Mouse (Mus musculus) CH12.LX (cell line): ENCODE results near the gene Clec5a. TPM values are rescaled to one million over a fixed set of nuclear protein-coding genes. Genes with fewer than 3 reads are reported as not detected.

Experiments
- DNase-seq: peaks from one replicate; pipeline ENCODE4 v3.0.0-alpha.2; 2013; ENCODE audit errors: extremely low read depth
- H3K27ac ChIP-seq: 2 replicates; pipeline ENCODE4 v1.5.1; 2012; ENCODE audit warnings: low read depth, mild to moderate bottlenecking, control low read depth, moderate library complexity; ENCODE audit not compliant: insufficient read depth
- H3K27me3 ChIP-seq: replicated peaks from 2 replicates; pipeline ENCODE3; 2012; ENCODE audit warnings: inconsistent platforms
- H3K36me3 ChIP-seq, 2 experiments: replicated peaks in 1 of 2; 2 replicates each; pipeline versions ENCODE3 to v1.6.1; 2012; ENCODE audit warnings: inconsistent platforms in 1 of 2, low read length in 1 of 2, mild to moderate bottlenecking in 1 of 2, mixed read lengths in 1 of 2, moderate library complexity in 1 of 2; ENCODE audit not compliant: control insufficient read depth in 1 of 2, insufficient read depth in 1 of 2
- H3K4me1 ChIP-seq, 2 experiments: 2 replicates each; pipeline ENCODE4 v1.6.1; 2012; ENCODE audit warnings: inconsistent platforms in 1 of 2, moderate library complexity in 1 of 2; ENCODE audit not compliant: insufficient read depth in 2 of 2, control insufficient read depth in 1 of 2
- H3K4me2 ChIP-seq: 2 replicates; pipeline ENCODE4 v1.6.1; 2012; ENCODE audit warnings: low read depth, mild to moderate bottlenecking, control low read depth; ENCODE audit not compliant: poor library complexity, insufficient read depth, severe bottlenecking
- H3K4me3 ChIP-seq, 3 experiments: fragments of 150-350 bp in 1 of 3; sonication (generic) in 1 of 3; replicated peaks in 1 of 3; 2 replicates each; pipeline versions ENCODE3 to v1.5.1; 2011 to 2012; ENCODE audit warnings: low read depth in 2 of 3, low read length in 2 of 3, mild to moderate bottlenecking in 2 of 3, moderate library complexity in 2 of 3, control low read depth in 1 of 3, improper control_type of control experiment in 1 of 3, inconsistent platforms in 1 of 3, mixed read lengths in 1 of 3; ENCODE audit not compliant: poor library complexity in 1 of 3
- H3K79me2 ChIP-seq: replicated peaks from 2 replicates; pipeline ENCODE4 v1.6.1; 2012; ENCODE audit warnings: mild to moderate bottlenecking, moderate library complexity; ENCODE audit not compliant: control insufficient read depth, poor library complexity, insufficient read depth, severe bottlenecking; ENCODE audit errors: extremely low read depth
- H3K9ac ChIP-seq: 2 replicates; pipeline ENCODE4 v1.6.1; 2012; ENCODE audit warnings: low read depth, mild to moderate bottlenecking, control low read depth, moderate library complexity; ENCODE audit not compliant: insufficient read depth
- H3K9me3 ChIP-seq: replicated peaks from 2 replicates; pipeline ENCODE3; 2012; ENCODE audit warnings: low read length, inconsistent platforms, mixed read lengths
- BHLHE40 ChIP-seq: IDR thresholded peaks from 2 replicates; pipeline ENCODE4 v1.6.1; 2011; ENCODE audit warnings: mild to moderate bottlenecking, low read depth, low read length, improper control_type of control experiment
- CHD1 ChIP-seq: IDR thresholded peaks from 2 replicates; pipeline ENCODE4 v1.6.1; 2012; ENCODE audit warnings: low read depth, low read length, improper control_type of control experiment, inconsistent platforms
- CTCF ChIP-seq, 2 experiments: IDR thresholded peaks in 1 of 2; conservative IDR thresholded peaks in 1 of 2; 2 replicates each; pipeline ENCODE4 v1.5.1; 2011 to 2012; ENCODE audit warnings: low read depth in 2 of 2, low read length in 2 of 2, improper control_type of control experiment in 1 of 2, inconsistent platforms in 1 of 2, mild to moderate bottlenecking in 1 of 2, moderate library complexity in 1 of 2
- ETS1 ChIP-seq: conservative IDR thresholded peaks from 2 replicates; pipeline ENCODE4 v1.6.1; 2012; ENCODE audit warnings: low read depth, mild to moderate bottlenecking, inconsistent platforms, low read length, improper control_type of control experiment, moderate library complexity
- GABPA ChIP-seq: IDR thresholded peaks from 2 replicates; pipeline ENCODE4 v1.6.1; 2012; ENCODE audit warnings: low read depth, low read length, improper control_type of control experiment, inconsistent platforms; ENCODE audit not compliant: insufficient replicate concordance
- HCFC1 ChIP-seq: IDR thresholded peaks from 2 replicates; pipeline ENCODE4 v1.6.1; 2012; ENCODE audit warnings: low read depth, mild to moderate bottlenecking, inconsistent platforms, low read length, improper control_type of control experiment
- IRF4 ChIP-seq: IDR thresholded peaks from 2 replicates; pipeline ENCODE4 v1.6.1; 2014; ENCODE audit warnings: low read depth, mild to moderate bottlenecking, inconsistent platforms, low read length, improper control_type of control experiment
- JUN ChIP-seq: IDR thresholded peaks from 2 replicates; pipeline ENCODE4 v1.6.1; 2011; ENCODE audit warnings: low read depth, mild to moderate bottlenecking, low read length, improper control_type of control experiment, moderate library complexity; ENCODE audit not compliant: insufficient read depth
- JUND ChIP-seq: conservative IDR thresholded peaks from 2 replicates; pipeline ENCODE4 v1.6.1; 2011; ENCODE audit warnings: low read depth, low read length, improper control_type of control experiment
- MAFK ChIP-seq: IDR thresholded peaks from 2 replicates; pipeline ENCODE4 v1.6.1; 2011; ENCODE audit warnings: low read length, improper control_type of control experiment; ENCODE audit not compliant: insufficient replicate concordance
- MAX ChIP-seq: IDR thresholded peaks from 2 replicates; pipeline ENCODE4 v1.6.1; 2011; ENCODE audit warnings: low read length, improper control_type of control experiment
- MAZ ChIP-seq: IDR thresholded peaks from 2 replicates; pipeline ENCODE4 v1.6.1; 2012; ENCODE audit warnings: low read depth, mild to moderate bottlenecking, inconsistent platforms, low read length, improper control_type of control experiment, moderate library complexity
- NRF1 ChIP-seq: IDR thresholded peaks from 2 replicates; pipeline ENCODE4 v1.6.1; 2014; ENCODE audit warnings: low read depth, mild to moderate bottlenecking, inconsistent platforms, low read length, improper control_type of control experiment, moderate library complexity
- PAX5 ChIP-seq: IDR thresholded peaks from 2 replicates; pipeline ENCODE4 v1.6.1; 2012; ENCODE audit warnings: low read length, inconsistent platforms, mixed read lengths
- POLR2A ChIP-seq: IDR thresholded peaks from 2 replicates; pipeline ENCODE4 v1.6.1; 2011; ENCODE audit warnings: low read depth, mild to moderate bottlenecking, improper control_type of control experiment, low read length
- POLR2AphosphoS2 ChIP-seq: IDR thresholded peaks from 2 replicates; pipeline ENCODE4 v1.6.1; 2011; ENCODE audit warnings: low read depth, low read length, improper control_type of control experiment
- RAD21 ChIP-seq: IDR thresholded peaks from 2 replicates; pipeline ENCODE4 v1.6.1; 2011; ENCODE audit warnings: low read depth, mild to moderate bottlenecking, low read length, improper control_type of control experiment, moderate library complexity
- RCOR1 ChIP-seq: conservative IDR thresholded peaks from 2 replicates; pipeline ENCODE4 v1.6.1; 2012; ENCODE audit warnings: low read depth, mild to moderate bottlenecking, inconsistent platforms, low read length, improper control_type of control experiment
- SIN3A ChIP-seq: IDR thresholded peaks from 2 replicates; pipeline ENCODE4 v1.6.1; 2012; ENCODE audit warnings: low read length, improper control_type of control experiment, inconsistent platforms
- TBP ChIP-seq: conservative IDR thresholded peaks from 2 replicates; pipeline ENCODE4 v1.6.1; 2011; ENCODE audit warnings: low read depth, low read length, improper control_type of control experiment
- USF1 ChIP-seq: IDR thresholded peaks from 2 replicates; pipeline ENCODE4 v1.6.1; 2014; ENCODE audit warnings: low read depth, mild to moderate bottlenecking, inconsistent platforms, low read length, improper control_type of control experiment
- USF2 ChIP-seq: conservative IDR thresholded peaks from 2 replicates; pipeline ENCODE4 v1.6.1; 2011; ENCODE audit warnings: low read depth, low read length, improper control_type of control experiment
- ZKSCAN1 ChIP-seq: IDR thresholded peaks from 2 replicates; pipeline ENCODE4 v1.6.1; 2012; ENCODE audit warnings: low read depth, inconsistent platforms, low read length, improper control_type of control experiment, borderline replicate concordance
- dilution Hi-C: fragments of 300-500 bp; cut with MboI; formaldehyde crosslinking; loops from 2 replicates; pipeline ENCODE4 v1.14.3; 2020; ENCODE audit warnings: low sequenced_read_pairs; ENCODE audit not compliant: extremely low pct_unique_long_range_greater_than_20kb, extremely low pct_ligation_motif_present
- in situ Hi-C: fragments of 300-500 bp; cut with MboI; formaldehyde crosslinking; loops from 3 replicates; pipeline ENCODE4 v1.14.3; 2019; ENCODE audit warnings: low sequenced_read_pairs, low pct_ligation_motif_present, low pct_unique_long_range_greater_than_20kb, mixed read lengths
- polyA plus RNA-seq: library from polyadenylated mRNA; unstranded; fragments of >175 nt; gene quantifications from 2 replicates; pipeline ENCODE4 v1.2.1, GENCODE M21; 2012; ENCODE audit warnings: low read depth; ENCODE audit not compliant: insufficient read length
- total RNA-seq, 2 experiments: library from RNA; depleted of rRNA; stranded (reverse); fragments of 300-350 nt in 1 of 2; fragments of >200 nt in 1 of 2; gene quantifications; 2 replicates each; pipeline ENCODE4 v1.2.3; 2012 to 2014

Gene Clec5a
- total RNA-seq (2012; rRNA removed): 0.71 and 1.4 TPM in 2 replicates
- total RNA-seq (2014; rRNA removed): 1.0 and 1.7 TPM in 2 replicates
- 0.97 and 1.1 TPM in 2 replicates for polyA plus RNA-seq

DNA sequence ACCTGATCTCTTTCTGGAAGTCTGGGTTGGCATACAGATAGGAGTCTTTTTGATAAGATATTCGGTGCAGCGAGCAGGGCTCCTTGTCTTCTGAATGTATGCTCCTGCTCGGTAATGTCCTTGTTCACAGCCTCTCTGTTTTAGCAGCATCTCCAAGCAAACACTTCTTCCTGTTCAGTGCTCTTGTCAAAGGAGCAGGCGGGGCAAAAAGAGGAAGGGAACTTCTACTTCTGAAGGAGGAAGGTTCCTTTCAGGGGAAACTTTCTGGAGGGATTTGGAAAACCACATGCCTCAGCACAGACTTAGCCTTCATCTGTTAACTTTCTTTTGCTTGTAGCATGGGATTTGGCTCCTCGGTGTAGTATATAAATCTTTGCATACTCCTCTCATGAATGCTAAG lies at the start of gene Clec5a:
Gene Clec5a, minus strand, starts transcription at position 177 of the 400 bp plus-strand sequence.
- no peak for DNase-seq
- no peak within 1 kb of the TSS for H3K4me2 ChIP-seq
- no peak for TF ChIP-seq ETS1
- no peak for TF ChIP-seq JUN
- no peak for TF ChIP-seq MAZ
- no peak for TF ChIP-seq GABPA
- no peak for TF ChIP-seq PAX5
- TF ChIP-seq JUND: no peak
- no peak for TF ChIP-seq BHLHE40
- TF ChIP-seq MAX: no peak
- no peak for TF ChIP-seq RCOR1
- TF ChIP-seq NRF1: no peak
- TF ChIP-seq TBP: no peak
- no peak for TF ChIP-seq POLR2AphosphoS2
- TF ChIP-seq RAD21: no peak
- no peak for TF ChIP-seq POLR2A
- no peak for TF ChIP-seq IRF4
- dilution Hi-C loops (no loop called here), in situ Hi-C loops (no loop called here)
- no peak within 1 kb of the TSS for H3K27ac ChIP-seq
- no peak within 1 kb of the TSS for H3K9ac ChIP-seq
- H3K4me3 ChIP-seq: no peak within 1 kb of the TSS
- no peaks in the 10 kb centered on the region for H3K27me3 ChIP-seq
- peaks cover 0 to 4% of the 10 kb centered on the region in 2 experiments; a peak in 1 of 4 replicates for H3K4me1 ChIP-seq
- H3K79me2 ChIP-seq: no peaks in the 10 kb centered on the region
- no peaks in the 10 kb centered on the region for H3K36me3 ChIP-seq
- no peaks in the 10 kb centered on the region for H3K9me3 ChIP-seq

DNA sequence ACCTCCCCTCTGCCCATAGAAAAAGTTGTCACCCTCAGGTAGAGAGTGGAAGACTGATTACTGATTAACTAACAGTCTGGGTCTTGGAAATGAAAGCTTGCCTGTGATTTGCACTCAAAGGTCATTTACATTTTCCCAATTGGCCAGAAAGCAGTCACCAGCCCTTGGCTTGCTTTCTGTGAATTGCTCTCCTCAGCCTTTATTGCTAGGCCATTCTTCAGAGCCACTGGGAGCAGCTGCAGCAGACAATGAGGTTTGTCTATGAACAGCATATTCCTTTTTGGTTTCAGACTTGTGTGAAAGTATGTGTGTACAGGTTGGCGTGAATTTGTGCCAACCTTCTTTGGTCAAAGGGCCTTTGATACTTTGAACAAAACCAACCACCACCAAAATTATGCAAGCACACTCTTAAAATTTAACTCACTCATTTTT lies 49.0 kb upstream of the Clec5a start:
- H3K79me2 ChIP-seq: no peaks in the 10 kb centered on the region
- TF ChIP-seq RCOR1 (no peak), ZKSCAN1 (no peak), SIN3A (no peak), TBP (no peak), USF2 (no peak), IRF4 (no peak), CHD1 (no peak), GABPA (no peak), POLR2AphosphoS2 (no peak), ETS1 (no peak), BHLHE40 (no peak), CTCF (conservative IDR thresholded peaks at IDR 0.05 in 1 of 2, IDR thresholded peaks at IDR 0.05 in 1 of 2; ENCODE audit: low read depth in 2 of 2, low read length in 2 of 2) (no peak), MAFK (no peak), HCFC1 (no peak), USF1 (no peak)
- no peaks in the 10 kb centered on the region for H3K36me3 ChIP-seq
- in situ Hi-C loops: no loop called here
- H3K27ac ChIP-seq: no peak overlapping the region
- no peaks in the 10 kb centered on the region for H3K4me1 ChIP-seq
- dilution Hi-C loops: no loop called here
- H3K4me3 ChIP-seq: no peak overlapping the region
- no peaks in the 10 kb centered on the region for H3K27me3 ChIP-seq
- H3K9ac ChIP-seq: no peak overlapping the region
- no peaks in the 10 kb centered on the region for H3K9me3 ChIP-seq
- no peak for DNase-seq
- no peak overlapping the region for H3K4me2 ChIP-seq
